Mouse (Mus musculus): ENCODE measurements around the gene Phtf2.

Phtf2 gene

GRCm38 (mm10) chr5:20881915-20882800 lies at the start of gene Phtf2, which contains the start of gene Tmem60:
Gene Phtf2, minus strand, starts transcription at chr5:20882124.
Gene Tmem60, plus strand, starts transcription at chr5:20882191.
- peak; percentile 99 for DNase-seq

- DNase-seq, result no peak
These were observed 49.4 kb upstream of the Phtf2 start for GRCm38 (mm10) chr5:20931300-20931699.

- no peak for DNase-seq
These were observed 48.5 kb upstream of the Phtf2 start for GRCm38 (mm10) chr5:20930430-20930829.

- DNase-seq, result no peak
These were observed 47.8 kb upstream of the Phtf2 start for GRCm38 (mm10) chr5:20929669-20930151.

- no peak for DNase-seq
These were observed 43.5 kb upstream of the Phtf2 start for GRCm38 (mm10) chr5:20925451-20925850.

GRCm38 (mm10) chr5:20924608-20925007 lies 42.7 kb upstream of the Phtf2 start:
- no peak for DNase-seq

- no peak for DNase-seq
These were observed 37.6 kb upstream of the Phtf2 start for GRCm38 (mm10) chr5:20919566-20919965.

GRCm38 (mm10) chr5:20918967-20919366 lies 37.0 kb upstream of the Phtf2 start:
- DNase-seq, result no peak

- peak; percentile 77 to 80 for DNase-seq
These were observed 31.7 kb upstream of the Phtf2 start for GRCm38 (mm10) chr5:20913372-20914275.

GRCm38 (mm10) chr5:20911741-20912140 lies 29.8 kb upstream of the Phtf2 start:
- DNase-seq, result no peak

- no peak for DNase-seq
These were observed 24.3 kb upstream of the Phtf2 start for GRCm38 (mm10) chr5:20906191-20906590.

GRCm38 (mm10) chr5:20905437-20905836 lies 23.5 kb upstream of the Phtf2 start:
- DNase-seq, result no peak

- no peak for DNase-seq
These were observed 22.7 kb upstream of the Phtf2 start for GRCm38 (mm10) chr5:20904647-20905046.

- no peak for DNase-seq
These were observed 15.7 kb upstream of the Phtf2 start for GRCm38 (mm10) chr5:20897446-20898167.

GRCm38 (mm10) chr5:20884036-20884620 lies 2.2 kb upstream of the Phtf2 start:
- DNase-seq, result no peak

GRCm38 (mm10) chr5:20880797-20881775 lies 838 bp downstream of the Phtf2 start:
- DNase-seq, result peak; percentile 63 to 76

- DNase-seq, result no peak
These were observed 1.5 kb downstream of the Phtf2 start for GRCm38 (mm10) chr5:20880386-20880785.

GRCm38 (mm10) chr5:20876934-20877426 lies 4.9 kb downstream of the Phtf2 start:
- no peak for DNase-seq

- no peak for DNase-seq
These were observed 8.8 kb downstream of the Phtf2 start for GRCm38 (mm10) chr5:20873146-20873545.

- DNase-seq, result no peak
These were observed 16.6 kb downstream of the Phtf2 start for GRCm38 (mm10) chr5:20865193-20865755.
